Mouse (Mus musculus) pancreas, adult 10 weeks (tissue): ENCODE results near the gene Cd300lb. TPM values are rescaled to one million over a fixed set of nuclear protein-coding genes. Genes with fewer than 3 reads are reported as not detected.

Experiments used
- polyA plus RNA-seq: library from polyadenylated mRNA; stranded (reverse); fragments of 350-450 nt; fragmentation: Illumina TruSeq; extraction: RNeasy Lipid Tissue Mini Kit (QIAGEN cat#74804); gene quantifications from one replicate; pipeline ENCODE4 v1.2.3, GENCODE M21; 2015; ENCODE audit warnings: low read depth, low replicate concordance; ENCODE audit not compliant: insufficient read depth

Gene Cd300lb
- polyA plus RNA-seq, result 0.37 TPM

DNA sequence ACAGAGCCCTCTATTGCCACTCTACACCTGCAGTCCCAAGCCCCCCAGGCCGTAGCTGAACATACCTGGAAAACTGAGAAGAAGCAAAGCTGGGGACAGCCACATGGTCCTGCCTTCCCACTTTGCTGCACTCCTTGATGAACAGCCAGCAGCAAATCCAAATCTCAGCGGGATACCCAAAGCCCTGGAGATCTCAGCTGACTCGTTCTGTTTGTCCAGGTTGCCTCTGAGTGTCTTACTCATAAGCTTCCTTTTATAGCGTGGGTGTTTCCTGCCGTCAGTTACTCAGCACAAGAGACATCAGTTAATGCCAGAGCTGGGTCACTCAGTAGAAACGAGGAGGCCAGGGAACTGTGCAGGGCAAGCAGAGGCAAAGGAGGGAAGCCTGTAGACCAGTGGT, at the start of gene Cd300lb:
TSS of gene Cd300lb (minus strand) at position 243 of the 400 bp plus-strand sequence.

DNA sequence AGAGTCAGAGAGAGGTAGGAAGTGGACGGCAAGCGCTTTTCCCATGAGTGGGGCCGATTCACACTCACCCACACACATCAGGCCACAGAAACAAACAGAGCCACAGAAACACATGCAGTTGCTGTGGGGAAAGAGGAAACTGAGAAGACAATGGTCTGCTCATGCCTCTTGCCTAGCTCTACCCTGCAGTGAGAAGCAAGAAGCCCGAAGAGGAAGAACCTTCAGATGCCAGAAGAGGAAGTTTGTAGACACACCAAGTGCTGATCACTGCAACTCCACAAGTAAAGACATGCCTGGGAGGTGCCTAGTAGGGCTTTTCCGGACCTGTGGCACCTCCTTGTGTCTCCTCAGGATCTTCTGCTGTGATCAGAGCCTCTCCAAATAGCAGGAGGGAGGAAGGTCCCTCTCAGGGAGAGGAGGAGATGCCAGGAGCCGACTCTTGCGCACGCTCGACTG, 34.6 kb upstream of the Cd300lb start, which contains the start of gene Cd300c:
TSS of gene Cd300c (minus strand) at position 406 of the 456 bp plus-strand sequence.

DNA sequence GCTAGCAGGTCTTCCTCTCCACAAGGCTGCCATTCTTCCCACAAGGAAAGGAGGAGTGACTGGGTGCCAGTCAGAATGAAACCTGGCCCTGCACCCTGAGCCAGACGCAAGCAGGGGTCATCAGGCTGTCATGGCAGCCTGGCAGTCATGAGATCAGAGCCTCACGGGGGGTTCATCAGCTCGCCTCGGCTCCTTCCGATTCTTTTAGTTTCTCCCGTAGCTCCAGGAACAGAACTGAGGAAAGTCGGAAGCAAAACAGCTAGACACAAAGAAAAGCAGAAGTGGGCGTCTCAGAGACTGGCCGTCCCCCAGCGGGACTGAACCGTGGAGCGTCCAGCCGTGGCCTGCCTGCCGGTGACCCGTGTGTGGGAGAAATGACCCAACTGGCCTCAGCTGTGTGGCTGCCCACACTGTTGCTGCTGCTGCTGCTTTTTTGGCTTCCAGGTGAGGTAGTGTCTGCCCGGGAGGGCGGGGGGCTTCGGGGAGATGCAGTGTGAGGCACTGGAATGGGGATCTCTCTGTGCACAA, 44.1 kb downstream of the Cd300lb start, which contains the start of gene Cd300a:
TSS of gene Cd300a (plus strand) at position 51 of the 528 bp plus-strand sequence.

Other genes starting within 250 kb of the Cd300lb start
- not detected for gene Dnaic2, start 207.0 kb downstream of the Cd300lb start, polyA plus RNA-seq
- 4.7 TPM for gene Kif19a, start 169.0 kb downstream of the Cd300lb start, polyA plus RNA-seq
- not detected for gene Btbd17, start 138.4 kb downstream of the Cd300lb start, polyA plus RNA-seq
- 1.8 TPM for gene Gpr142, start 135.5 kb downstream of the Cd300lb start, polyA plus RNA-seq
- gene Gprc5c, start 83.2 kb downstream of the Cd300lb start, polyA plus RNA-seq, result 3.3 TPM
- gene Cd300a, start 44.3 kb downstream of the Cd300lb start, polyA plus RNA-seq, result 0.55 TPM
- not detected for gene Cd300c, start 34.8 kb upstream of the Cd300lb start, polyA plus RNA-seq
- 1.6 TPM for gene Cd300ld, start 55.5 kb upstream of the Cd300lb start, polyA plus RNA-seq
- gene Cd300c2, start 67.5 kb upstream of the Cd300lb start, polyA plus RNA-seq, result 1.2 TPM
- not detected for gene Cd300ld2, start 81.8 kb upstream of the Cd300lb start, polyA plus RNA-seq
- gene Cd300ld4, start 92.6 kb upstream of the Cd300lb start, polyA plus RNA-seq, result not detected
- gene Cd300ld5, start 103.4 kb upstream of the Cd300lb start, polyA plus RNA-seq, result 1.3 TPM
- 3.8 TPM for gene Cd300ld3, start 114.0 kb upstream of the Cd300lb start, polyA plus RNA-seq
- not detected for gene Cd300e, start 127.8 kb upstream of the Cd300lb start, polyA plus RNA-seq
- 6.0 TPM for gene Rab37, start 157.0 kb upstream of the Cd300lb start, polyA plus RNA-seq
- gene Cd300lf, start 199.6 kb upstream of the Cd300lb start, polyA plus RNA-seq, result not detected
- gene Slc9a3r1, start 229.0 kb upstream of the Cd300lb start, polyA plus RNA-seq, result 15.3 TPM